Mouse (Mus musculus) MEL (cell line): ENCODE measurements at regions not wholly inside any gene's neighbourhood (a gene's known extent, or its start where the extent isn't known, plus 50 kb on each side); places are given as distances from the start of the nearest gene placed in this dataset.

Experiments used
- DNase-seq: peaks from one replicate; pipeline ENCODE4 v3.0.0; 2011; ENCODE audit warnings: low read depth, low spot score
- H3K27ac ChIP-seq: 2 replicates; pipeline ENCODE4 v1.5.1; 2012; ENCODE audit warnings: low read depth, mild to moderate bottlenecking, control low read depth, low read length, moderate library complexity; ENCODE audit not compliant: control insufficient read depth
- H3K27me3 ChIP-seq, 2 experiments: fragments of 150-350 bp in 1 of 2; sonication (generic) in 1 of 2; 2 replicates each; pipeline ENCODE4 v1.6.1; 2012; ENCODE audit warnings: low read length in 2 of 2, mild to moderate bottlenecking in 2 of 2, improper control_type of control experiment in 1 of 2, moderate library complexity in 1 of 2; ENCODE audit not compliant: insufficient read depth in 2 of 2, control insufficient read depth in 1 of 2
- H3K36me3 ChIP-seq, 2 experiments: 2 replicates each; pipeline ENCODE4 v1.6.1; 2012 to 2014; ENCODE audit warnings: low read length in 2 of 2, improper control_type of control experiment in 1 of 2, inconsistent platforms in 1 of 2, mild to moderate bottlenecking in 1 of 2; ENCODE audit not compliant: insufficient read depth in 2 of 2, control insufficient read depth in 1 of 2
- H3K4me1 ChIP-seq, 2 experiments: fragments of 150-350 bp in 1 of 2; sonication (generic) in 1 of 2; 2 replicates each; pipeline ENCODE4 v1.6.1; 2012; ENCODE audit warnings: low read length in 2 of 2, improper control_type of control experiment in 1 of 2, mild to moderate bottlenecking in 1 of 2; ENCODE audit not compliant: insufficient read depth in 2 of 2, control insufficient read depth in 1 of 2
- H3K4me3 ChIP-seq, 2 experiments: fragments of 150-350 bp in 1 of 2; sonication (generic) in 1 of 2; 2 replicates each; pipeline ENCODE4 v1.5.1; 2012; ENCODE audit warnings: low read depth in 2 of 2, low read length in 2 of 2, mild to moderate bottlenecking in 2 of 2, moderate library complexity in 2 of 2, control low read depth in 1 of 2, improper control_type of control experiment in 1 of 2; ENCODE audit not compliant: control insufficient read depth in 1 of 2, insufficient read depth in 1 of 2
- H3K79me2 ChIP-seq: 2 replicates; pipeline ENCODE4 v1.6.1; 2012; ENCODE audit warnings: mild to moderate bottlenecking, low read length, moderate library complexity; ENCODE audit not compliant: control insufficient read depth, poor library complexity, insufficient read depth
- H3K9ac ChIP-seq: 2 replicates; pipeline ENCODE4 v1.6.1; 2012; ENCODE audit warnings: low read depth, mild to moderate bottlenecking, control low read depth, low read length, moderate library complexity; ENCODE audit not compliant: control insufficient read depth, poor library complexity, severe bottlenecking
- H3K9me3 ChIP-seq: fragments of 150-350 bp; sonication (generic); replicated peaks from 2 replicates; pipeline ENCODE4 v1.6.1; 2012; ENCODE audit warnings: mild to moderate bottlenecking, low read length, improper control_type of control experiment, moderate library complexity; ENCODE audit not compliant: insufficient read depth
- CTCF ChIP-seq, 3 experiments: IDR thresholded peaks in 2 of 3; conservative IDR thresholded peaks in 1 of 3; 2 replicates each; pipeline ENCODE4 v1.5.1; 2011 to 2012; ENCODE audit warnings: low read length in 3 of 3, low read depth in 2 of 3, mild to moderate bottlenecking in 2 of 3, improper control_type of control experiment in 1 of 3, inconsistent platforms in 1 of 3, mixed read lengths in 1 of 3, moderate library complexity in 1 of 3; ENCODE audit not compliant: control insufficient read depth in 1 of 3, insufficient read depth in 1 of 3, poor library complexity in 1 of 3, severe bottlenecking in 1 of 3
- ELF1 ChIP-seq: IDR thresholded peaks from 2 replicates; pipeline ENCODE4 v1.6.1; 2014; ENCODE audit warnings: low read depth, mild to moderate bottlenecking, inconsistent platforms, low read length, improper control_type of control experiment, moderate library complexity
- ETS1 ChIP-seq: IDR thresholded peaks from 2 replicates; pipeline ENCODE4 v1.6.1; 2012; ENCODE audit warnings: low read depth, mild to moderate bottlenecking, inconsistent platforms, low read length, improper control_type of control experiment, moderate library complexity
- MAFK ChIP-seq: IDR thresholded peaks from 2 replicates; pipeline ENCODE4 v1.6.1; 2011; ENCODE audit warnings: low read depth, mild to moderate bottlenecking, low read length, improper control_type of control experiment, borderline replicate concordance
- MAX ChIP-seq: IDR thresholded peaks from 2 replicates; pipeline ENCODE4 v1.6.1; 2011; ENCODE audit warnings: low read length, improper control_type of control experiment
- MAZ ChIP-seq: IDR thresholded peaks from 2 replicates; pipeline ENCODE4 v1.6.1; 2012; ENCODE audit warnings: low read depth, mild to moderate bottlenecking, inconsistent platforms, low read length, improper control_type of control experiment
- MEF2A ChIP-seq: IDR thresholded peaks from 2 replicates; pipeline ENCODE4 v1.6.1; 2014; ENCODE audit warnings: low read depth, mild to moderate bottlenecking, inconsistent platforms, low read length, improper control_type of control experiment; ENCODE audit not compliant: poor library complexity, insufficient replicate concordance, severe bottlenecking; ENCODE audit errors: extremely low read depth
- MYC ChIP-seq: IDR thresholded peaks from 2 replicates; pipeline ENCODE4 v1.6.1; 2011; ENCODE audit warnings: low read depth, mild to moderate bottlenecking, low read length, improper control_type of control experiment, moderate library complexity
- NRF1 ChIP-seq: IDR thresholded peaks from 2 replicates; pipeline ENCODE4 v1.6.1; 2014; ENCODE audit warnings: low read depth, mild to moderate bottlenecking, inconsistent platforms, low read length, improper control_type of control experiment, moderate library complexity; ENCODE audit not compliant: poor library complexity, insufficient read depth, severe bottlenecking
- POLR2A ChIP-seq, 2 experiments: IDR thresholded peaks; 2 replicates each; pipeline ENCODE4 v1.6.1; 2011 to 2012; ENCODE audit warnings: low read length in 2 of 2, mild to moderate bottlenecking in 2 of 2, control low read depth in 1 of 2, improper control_type of control experiment in 1 of 2, low read depth in 1 of 2, moderate library complexity in 1 of 2; ENCODE audit not compliant: control insufficient read depth in 1 of 2, insufficient read depth in 1 of 2, poor library complexity in 1 of 2
- POLR2AphosphoS5 ChIP-seq: IDR thresholded peaks from 2 replicates; pipeline ENCODE4 v1.6.1; 2012; ENCODE audit warnings: low read depth, borderline replicate concordance, mild to moderate bottlenecking, inconsistent platforms, low read length, moderate library complexity, mixed read lengths
- RCOR1 ChIP-seq: IDR thresholded peaks from 2 replicates; pipeline ENCODE4 v1.6.1; 2012; ENCODE audit warnings: low read depth, mild to moderate bottlenecking, inconsistent platforms, low read length, improper control_type of control experiment
- SMC3 ChIP-seq: IDR thresholded peaks from 2 replicates; pipeline ENCODE4 v1.6.1; 2011; ENCODE audit warnings: low read depth, low read length, improper control_type of control experiment
- TAL1 ChIP-seq: IDR thresholded peaks from 2 replicates; pipeline ENCODE4 v1.6.1; 2012; ENCODE audit warnings: mild to moderate bottlenecking, inconsistent platforms, low read length, moderate library complexity, mixed read lengths
- USF1 ChIP-seq: IDR thresholded peaks from 2 replicates; pipeline ENCODE4 v1.6.1; 2014; ENCODE audit warnings: low read depth, mild to moderate bottlenecking, inconsistent platforms, low read length, improper control_type of control experiment, moderate library complexity
- USF2 ChIP-seq, 2 experiments: IDR thresholded peaks; 2 replicates each; pipeline ENCODE4 v1.6.1; 2011 to 2012; ENCODE audit warnings: improper control_type of control experiment in 2 of 2, low read length in 2 of 2, borderline replicate concordance in 1 of 2, inconsistent platforms in 1 of 2, low read depth in 1 of 2, mild to moderate bottlenecking in 1 of 2; ENCODE audit not compliant: insufficient read depth in 1 of 2
- ZC3H11A ChIP-seq: IDR thresholded peaks from 2 replicates; pipeline ENCODE4 v1.6.1; 2012; ENCODE audit warnings: low read depth, mild to moderate bottlenecking, inconsistent platforms, low read length, improper control_type of control experiment
- ZMIZ1 ChIP-seq: IDR thresholded peaks from 2 replicates; pipeline ENCODE4 v1.6.1; 2012; ENCODE audit warnings: low read depth, mild to moderate bottlenecking, inconsistent platforms, low read length, improper control_type of control experiment, moderate library complexity

- DNase-seq: no peak
- H3K27ac ChIP-seq: no peak overlapping the region
- no peak overlapping the region for H3K4me3 ChIP-seq
- H3K9ac ChIP-seq: no peak overlapping the region
- H3K9me3 ChIP-seq: no peaks in the 10 kb centered on the region
- no peak for TF ChIP-seq SMC3
- no peak for TF ChIP-seq POLR2AphosphoS5
- no peak for TF ChIP-seq MYC
- TF ChIP-seq USF2 (IDR thresholded peaks at IDR 0.05; ENCODE audit: borderline replicate concordance in 1 of 2, insufficient read depth in 1 of 2, low read depth in 1 of 2, low read length in 2 of 2): no peak
- no peak for TF ChIP-seq MEF2A
- TF ChIP-seq CTCF (IDR thresholded peaks at IDR 0.05 in 2 of 3, conservative IDR thresholded peaks at IDR 0.05 in 1 of 3; ENCODE audit: control insufficient read depth in 1 of 3, insufficient read depth in 1 of 3, low read depth in 2 of 3, low read length in 3 of 3, poor library complexity in 1 of 3, severe bottlenecking in 1 of 3): no peak
- no peak for TF ChIP-seq POLR2A (IDR thresholded peaks at IDR 0.05; ENCODE audit: control insufficient read depth in 1 of 2, insufficient read depth in 1 of 2, low read depth in 1 of 2, low read length in 2 of 2, poor library complexity in 1 of 2)
- no peak for TF ChIP-seq ZMIZ1
- TF ChIP-seq NRF1: no peak
- TF ChIP-seq MAX: no peak
- no peak for TF ChIP-seq TAL1
- H3K4me1 ChIP-seq: no peaks in the 10 kb centered on the region
- H3K36me3 ChIP-seq: no peaks in the 10 kb centered on the region
- no peaks in the 10 kb centered on the region for H3K79me2 ChIP-seq
- H3K27me3 ChIP-seq: no peaks in the 10 kb centered on the region
Measured at GRCm38 (mm10) chr15:86971436-86971835, 572.7 kb upstream of the Fam19a5 start.

GRCm38 (mm10) chr15:86996196-86996595, 547.9 kb upstream of the Fam19a5 start:
- Histone ChIP-seq H3K4me1 (no peaks in the 10 kb centered on the region), H3K36me3 (no peaks in the 10 kb centered on the region), H3K27ac (no peak overlapping the region)
- no peak for TF ChIP-seq TAL1
- no peak for TF ChIP-seq MAZ
- no peak for TF ChIP-seq ZC3H11A
- TF ChIP-seq RCOR1: no peak
- TF ChIP-seq ELF1: no peak
- TF ChIP-seq USF1: no peak
- no peak for TF ChIP-seq MAFK
- no peak for TF ChIP-seq SMC3
- TF ChIP-seq ETS1: no peak
- TF ChIP-seq, all 39 proteins: peak for 0
- Histone ChIP-seq H3K79me2 (no peaks in the 10 kb centered on the region), H3K4me3 (no peak overlapping the region), H3K27me3 (no peaks in the 10 kb centered on the region), H3K9ac (no peak overlapping the region), H3K9me3 (no peaks in the 10 kb centered on the region)
- DNase-seq: no peak
